Mouse (Mus musculus): ENCODE results near the gene Gimap8. TPM values are rescaled to one million over a fixed set of nuclear protein-coding genes. Genes with fewer than 3 reads are reported as not detected.

Gene Gimap8
- polyA plus RNA-seq, 1 experiment from 2014 or later, result 0.20 TPM

DNA sequence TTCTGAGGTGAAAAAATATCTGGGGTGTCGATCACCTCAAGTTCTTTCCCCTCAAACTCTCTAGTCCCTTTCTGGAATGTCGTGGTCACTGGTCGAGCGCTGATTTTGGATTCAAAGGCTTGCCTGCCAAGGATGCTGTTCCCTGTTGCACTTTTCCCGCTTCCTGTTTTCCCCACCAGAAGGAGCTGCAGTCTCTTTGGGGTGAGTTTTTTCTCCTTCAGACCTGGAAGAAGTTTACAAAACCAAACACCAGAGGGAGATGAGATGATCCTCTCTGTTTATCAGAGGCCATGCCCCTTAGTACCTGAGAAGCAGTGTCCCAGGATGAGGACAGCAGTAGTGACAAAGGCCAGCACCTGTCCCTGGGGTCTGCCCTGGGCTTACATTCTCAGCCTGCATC is 55.6 kb downstream of the Gimap8 start:
- WGBS, result 85% methylated on average over 5 of the region's 5 CpGs
- H3K27ac ChIP-seq (ENCODE audit: low read depth, low read length), result no peak overlapping the region
- H3K4me1 ChIP-seq (ENCODE audit: control insufficient read depth, insufficient read depth, low read length), result no peaks in the 10 kb centered on the region
- ATAC-seq (ENCODE audit: low read depth), result no peak
- no peak overlapping the region for H3K4me3 ChIP-seq (ENCODE audit: low read depth, low read length)
- no peaks in the 10 kb centered on the region for H3K36me3 ChIP-seq (ENCODE audit: control insufficient read depth, insufficient read depth, low read length)
- H3K4me2 ChIP-seq (ENCODE audit: low read depth, low read length), result no peak overlapping the region
- H3K27me3 ChIP-seq (ENCODE audit: control insufficient read depth, insufficient read depth, low read length), result no peaks in the 10 kb centered on the region
- no peaks in the 10 kb centered on the region for H3K9me3 ChIP-seq (ENCODE audit: control insufficient read depth, low read length)
- no peak overlapping the region for H3K9ac ChIP-seq (replicated peaks; ENCODE audit: low read depth, low read length)

GRCm38 (mm10) chr6:48704146-48704545 is 57.1 kb downstream of the Gimap8 start:
- Histone ChIP-seq H3K27ac (ENCODE audit: low read depth, low read length) (no peak overlapping the region), H3K4me1 (ENCODE audit: control insufficient read depth, insufficient read depth, low read length) (no peaks in the 10 kb centered on the region), H3K9me3 (ENCODE audit: control insufficient read depth, low read length) (no peaks in the 10 kb centered on the region), H3K27me3 (ENCODE audit: control insufficient read depth, insufficient read depth, low read length) (no peaks in the 10 kb centered on the region), H3K36me3 (ENCODE audit: control insufficient read depth, insufficient read depth, low read length) (no peaks in the 10 kb centered on the region), H3K4me2 (ENCODE audit: low read depth, low read length) (no peak overlapping the region), H3K4me3 (ENCODE audit: low read depth, low read length) (no peak overlapping the region), H3K9ac (replicated peaks; ENCODE audit: low read depth, low read length) (no peak overlapping the region)
- no peak for ATAC-seq (ENCODE audit: low read depth)

DNA sequence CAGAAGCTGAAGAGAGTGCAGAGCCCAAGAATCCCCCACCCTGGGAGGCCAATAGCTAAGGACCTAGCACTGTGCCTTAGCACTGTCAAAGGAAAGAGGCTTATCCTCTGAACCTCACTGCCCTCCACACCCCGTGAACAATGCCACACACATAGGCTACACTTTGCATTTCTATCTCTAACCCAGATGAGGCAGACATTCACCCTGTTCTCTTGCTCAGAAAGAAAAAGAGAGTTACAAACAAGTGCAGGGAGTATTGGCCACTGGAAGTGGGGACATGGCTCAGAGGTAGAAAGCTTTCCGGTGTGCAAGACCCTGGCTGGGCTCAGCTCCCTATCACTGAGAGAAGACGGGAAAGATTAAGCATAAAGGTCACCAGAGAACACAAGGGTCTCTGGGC is 59.1 kb downstream of the Gimap8 start:
- ATAC-seq (ENCODE audit: low read depth), result no peak
- 68% methylated on average over 3 of the region's 3 CpGs for WGBS

More for the DNA sequence above, 59.1 kb downstream of the Gimap8 start:
- Histone ChIP-seq H3K4me1 (ENCODE audit: control insufficient read depth, insufficient read depth, low read length) (no peaks in the 10 kb centered on the region), H3K36me3 (ENCODE audit: control insufficient read depth, insufficient read depth, low read length) (no peaks in the 10 kb centered on the region), H3K4me3 (ENCODE audit: low read depth, low read length) (no peak overlapping the region), H3K9ac (replicated peaks; ENCODE audit: low read depth, low read length) (no peak overlapping the region), H3K4me2 (ENCODE audit: low read depth, low read length) (no peak overlapping the region), H3K9me3 (ENCODE audit: control insufficient read depth, low read length) (no peaks in the 10 kb centered on the region), H3K27me3 (ENCODE audit: control insufficient read depth, insufficient read depth, low read length) (no peaks in the 10 kb centered on the region), H3K27ac (ENCODE audit: low read depth, low read length) (no peak overlapping the region)

Other genes with a start within 250 kb of the Gimap8 start
- gene Zfp467, start 201.4 kb upstream of the Gimap8 start, polyA plus RNA-seq (2014; fragmentation: Nextera tagmentation; extraction: Ambion mirVana), result 29.7 and 37.8 TPM in 2 replicates
- 0.16 and 0.35 TPM in 2 replicates for gene Sspo, start 199.0 kb upstream of the Gimap8 start, polyA plus RNA-seq (2014; fragmentation: Nextera tagmentation; extraction: Ambion mirVana)
- gene Atp6v0e2, start 109.6 kb upstream of the Gimap8 start, polyA plus RNA-seq (2014; fragmentation: Nextera tagmentation; extraction: Ambion mirVana), result 248 and 275 TPM in 2 replicates
- 15.1 and 22.8 TPM in 2 replicates for gene Lrrc61, start 92.4 kb upstream of the Gimap8 start, polyA plus RNA-seq (2014; fragmentation: Nextera tagmentation; extraction: Ambion mirVana)
- gene Rarres2, start 74.4 kb upstream of the Gimap8 start, polyA plus RNA-seq (2014; fragmentation: Nextera tagmentation; extraction: Ambion mirVana), result 0.68 and 11.8 TPM in 2 replicates
- 0.90 TPM in 1 of 2 replicates, not detected in the other for gene Gm45021, start 57.6 kb upstream of the Gimap8 start, polyA plus RNA-seq (2014; fragmentation: Nextera tagmentation; extraction: Ambion mirVana)
- 38.9 and 40.8 TPM in 2 replicates for gene Repin1, start 53.4 kb upstream of the Gimap8 start, polyA plus RNA-seq (2014; fragmentation: Nextera tagmentation; extraction: Ambion mirVana)
- gene Gm44965, start 53.3 kb upstream of the Gimap8 start, polyA plus RNA-seq (2014; fragmentation: Nextera tagmentation; extraction: Ambion mirVana), result not detected in 2 replicates
- gene Zfp775, start 45.2 kb upstream of the Gimap8 start, polyA plus RNA-seq (2014; fragmentation: Nextera tagmentation; extraction: Ambion mirVana), result 12.3 and 17.6 TPM in 2 replicates
- gene AI854703, start 20.5 kb upstream of the Gimap8 start, polyA plus RNA-seq (2014; fragmentation: Nextera tagmentation; extraction: Ambion mirVana), result 20.5 and 26.9 TPM in 2 replicates
- gene Gimap9, start 28.9 kb downstream of the Gimap8 start, polyA plus RNA-seq (2014; fragmentation: Nextera tagmentation; extraction: Ambion mirVana), result 0.70 and 1.5 TPM in 2 replicates
- gene Gimap4, start 37.3 kb downstream of the Gimap8 start, polyA plus RNA-seq (2014; fragmentation: Nextera tagmentation; extraction: Ambion mirVana), result 0.33 and 1.4 TPM in 2 replicates
- 5.8 and 8.9 TPM in 2 replicates for gene Gimap6, start 61.0 kb downstream of the Gimap8 start, polyA plus RNA-seq (2014; fragmentation: Nextera tagmentation; extraction: Ambion mirVana)
- not detected in 2 replicates for gene Gm28053, start 71.4 kb downstream of the Gimap8 start, polyA plus RNA-seq (2014; fragmentation: Nextera tagmentation; extraction: Ambion mirVana)
- gene Gimap7, start 71.4 kb downstream of the Gimap8 start, polyA plus RNA-seq (2014; fragmentation: Nextera tagmentation; extraction: Ambion mirVana), result not detected in 2 replicates
- gene Gimap1, start 91.8 kb downstream of the Gimap8 start, polyA plus RNA-seq (2014; fragmentation: Nextera tagmentation; extraction: Ambion mirVana), result 2.8 and 4.9 TPM in 2 replicates
- 0.84 and 1.5 TPM in 2 replicates for gene Gimap5, start 99.0 kb downstream of the Gimap8 start, polyA plus RNA-seq (2014; fragmentation: Nextera tagmentation; extraction: Ambion mirVana)
- not detected in 2 replicates for gene Gimap3, start 123.6 kb downstream of the Gimap8 start, polyA plus RNA-seq (2014; fragmentation: Nextera tagmentation; extraction: Ambion mirVana)
- gene Tmem176a, start 193.7 kb downstream of the Gimap8 start, polyA plus RNA-seq (2014; fragmentation: Nextera tagmentation; extraction: Ambion mirVana), result 16.7 and 26.9 TPM in 2 replicates
- 88.1 and 135 TPM in 2 replicates for gene Tmem176b, start 194.3 kb downstream of the Gimap8 start, polyA plus RNA-seq (2014; fragmentation: Nextera tagmentation; extraction: Ambion mirVana)
- not detected in 2 replicates for gene Aoc1, start 225.7 kb downstream of the Gimap8 start, polyA plus RNA-seq (2014; fragmentation: Nextera tagmentation; extraction: Ambion mirVana)

Data from neural tube, embryonic 14.5 days (tissue).